9 mouse cellular contexts compared by ENCODE assay signal in genomic region chr2:59881404-59881803, GRCm38 (mm10). TPM values are rescaled to one million over a fixed set of nuclear protein-coding genes. Genes with fewer than 3 reads are reported as not detected.
DNase-seq lines count a peak whose midpoint lies in the region; ATAC-seq and TF ChIP-seq lines count a peak whose summit lies in the region.
"Had no signal": no experiment of that assay in that cellular context is flagged by ENCODE, and none has a peak within 500 bp of the region (broad histone marks: within the 10 kb centered on the region; RNA-seq: fewer than 3 reads in every experiment).

No protein-coding gene starts in this region.

- H3K27ac ChIP-seq in ES-E14 (ENCODE audit: insufficient read depth, low read depth, low read length, poor library complexity, severe bottlenecking) = no peak overlapping the region
- peak overlapping the region; percentile 83 for H3K27ac ChIP-seq in heart, embryonic 16.5 days (ENCODE audit: low read length)
- no peak overlapping the region for H3K27ac ChIP-seq in liver, postnatal 0 days (ENCODE audit: low read depth)

- H3K9ac ChIP-seq in ES-E14 (ENCODE audit: insufficient read depth, low read depth, low read length, poor library complexity, severe bottlenecking) = peak overlapping the region; percentile 35; the same call in 1 of the 2 replicates
- peak overlapping the region; percentile 86 for H3K9ac ChIP-seq in heart, embryonic 16.5 days (ENCODE audit: low read length)
- peak overlapping the region; percentile 73 for H3K9ac ChIP-seq in liver, postnatal 0 days (replicated peaks)

- no peak for ATAC-seq in heart, embryonic 16.5 days (replicated peaks; ENCODE audit: extremely low read depth, insufficient read depth, low FRiP score)
- ATAC-seq in liver, postnatal 0 days = no peak

- DNase-seq in cerebellum, adult 9-10 months = peak; percentile 18
- no peak for DNase-seq in cerebellum, adult 18-20 months
- no peak for DNase-seq in ES-E14 (ENCODE audit: low read depth, low spot score)
- no peak for DNase-seq in liver, postnatal 0 days
- no peak for DNase-seq in left cerebral cortex, postnatal 4 days
- no peak for DNase-seq in urinary bladder, postnatal 14 days (ENCODE audit: low spot score)
- no peak for DNase-seq in layer of hippocampus, adult 9-11 months
- DNase-seq: thymus, adult 2 months had no signal

- WGBS in heart, embryonic 16.5 days = 32% methylated on average over 6 of the region's 6 CpGs
- 28% methylated on average over 6 of the region's 6 CpGs for WGBS in liver, postnatal 0 days (ENCODE audit: insufficient replicate concordance)

- H3K27me3 ChIP-seq in heart, embryonic 16.5 days (ENCODE audit: control insufficient read depth, insufficient read depth, low read length) = no peaks in the 10 kb centered on the region
- H3K27me3 ChIP-seq in liver, postnatal 0 days (ENCODE audit: insufficient read depth, low read length) = no peaks in the 10 kb centered on the region

- no peaks in the 10 kb centered on the region for H3K36me3 ChIP-seq in ES-E14 (ENCODE audit: control insufficient read depth, insufficient read depth, low read length, poor library complexity, severe bottlenecking)
- H3K36me3 ChIP-seq in heart, embryonic 16.5 days (ENCODE audit: control insufficient read depth, insufficient read depth) = peaks cover 7% of the 10 kb centered on the region; the same call in 1 of the 2 replicates
- H3K36me3 ChIP-seq in liver, postnatal 0 days (replicated peaks; ENCODE audit: insufficient read depth, low read length) = no peaks in the 10 kb centered on the region

- H3K9me3 ChIP-seq in ES-E14 (ENCODE audit: control insufficient read depth, insufficient read depth, low read depth, low read length) = no peaks in the 10 kb centered on the region
- no peaks in the 10 kb centered on the region; the same call in 1 of the 2 replicates for H3K9me3 ChIP-seq in heart, embryonic 16.5 days (replicated peaks; ENCODE audit: control insufficient read depth, low read length)
- no peaks in the 10 kb centered on the region for H3K9me3 ChIP-seq in liver, postnatal 0 days (ENCODE audit: low read length)

- H3K4me1 ChIP-seq in ES-E14 (ENCODE audit: control insufficient read depth in 2 of 2, insufficient read depth in 2 of 2, low read length in 2 of 2, poor library complexity in 1 of 2) = peaks cover 0 to 2% of the 10 kb centered on the region in 2 experiments; a peak in 2 of 4 replicates
- peaks cover 9% of the 10 kb centered on the region for H3K4me1 ChIP-seq in heart, embryonic 16.5 days (ENCODE audit: control insufficient read depth, insufficient read depth, low read length)
- H3K4me1 ChIP-seq in liver, postnatal 0 days (ENCODE audit: insufficient read depth) = peaks cover 7% of the 10 kb centered on the region; the same call in 1 of the 2 replicates

- in situ Hi-C loops in ES-E14 (cut with MboI; ENCODE audit: low sequenced_read_pairs in 2 of 2, unreplicated experiment in 2 of 2) = no loop called here

- TF ChIP-seq EP300 in liver, postnatal 0 days (IDR thresholded peaks at IDR 0.05; ENCODE audit: low read depth) = no peak

- intact Hi-C loops in left cerebral cortex, postnatal 4 days (cut with DNase I) = no loop called here

- TF ChIP-seq CTCF in liver, postnatal 0 days (IDR thresholded peaks at IDR 0.05; ENCODE audit: low read depth) = no peak

- peak overlapping the region; percentile 27 to 78; a peak in 3 of 4 replicates for H3K4me3 ChIP-seq in ES-E14 (ENCODE audit: insufficient read depth in 1 of 2, low read depth in 1 of 2, low read length in 2 of 2, poor library complexity in 1 of 2, severe bottlenecking in 1 of 2)
- H3K4me3 ChIP-seq in heart, embryonic 16.5 days (ENCODE audit: low read length) = peak overlapping the region; percentile 85
- H3K4me3 ChIP-seq in liver, postnatal 0 days (ENCODE audit: low read depth, low read length) = peak overlapping the region; percentile 68

- peak overlapping the region; percentile 58 for H3K4me2 ChIP-seq in heart, embryonic 16.5 days (ENCODE audit: low read depth, low read length)
- H3K4me2 ChIP-seq in liver, postnatal 0 days (ENCODE audit: low read depth, low read length) = peak overlapping the region; percentile 74

TF ChIP-seq in ES-E14, 5 proteins besides CTCF, POLR2A, EP300 and RAD21:
- TF ChIP-seq MAFK (IDR thresholded peaks at IDR 0.05; ENCODE audit: insufficient read depth, low read depth, low read length) (no peak), ZNF384 (IDR thresholded peaks at IDR 0.05; ENCODE audit: low read depth, low read length) (no peak), HCFC1 (IDR thresholded peaks at IDR 0.05; ENCODE audit: borderline replicate concordance, insufficient read depth, low read length) (no peak), CHD2 (IDR thresholded peaks at IDR 0.05; ENCODE audit: low read depth, low read length) (no peak), ZC3H11A (IDR thresholded peaks at IDR 0.05; ENCODE audit: borderline replicate concordance, low read depth, low read length) (no peak)

RNA-seq across cellular contexts. Expression of gene Wdsub1, which starts 1.0 kb away (rescaled TPM):
- 20.7 and 26.5 TPM in 2 replicates for total RNA-seq in ES-E14 (2012; rRNA removed)
- 44.6 and 47.5 TPM in 2 replicates for polyA plus RNA-seq in heart, embryonic 16.5 days (2015; fragmentation: Nextera tagmentation; extraction: Ambion mirVana)
- 7.6 and 8.3 TPM in 2 replicates for polyA plus RNA-seq in liver, postnatal 0 days (2015; fragmentation: Nextera tagmentation; extraction: Ambion mirVana)
- 10 to 100 TPM in 1 of 2 experiments, 1 to 10 TPM in 1; 9.9 to 10.8 TPM for total RNA-seq in left cerebral cortex, postnatal 4 days (2021)

Comparison
In these comparisons a context has a peak if more than half of its experiments do, and no peak if none do; other contexts are left out.
1. H3K9ac ChIP-seq: peak in every context shown above with its lines; median percentile 86 in heart, embryonic 16.5 days; 73 in liver, postnatal 0 days; 35 in ES-E14.